Mouse (Mus musculus) CH12F3 (cell line): Measurements from ENCODE around the gene Mfap1b.

Experiments used
- in situ Hi-C: fragments of 300-500 bp; cut with MboI; formaldehyde crosslinking; loops from 2 replicates; pipeline ENCODE4 v1.14.3; 2020; ENCODE audit warnings: low sequenced_read_pairs

Gene Mfap1b

DNA sequence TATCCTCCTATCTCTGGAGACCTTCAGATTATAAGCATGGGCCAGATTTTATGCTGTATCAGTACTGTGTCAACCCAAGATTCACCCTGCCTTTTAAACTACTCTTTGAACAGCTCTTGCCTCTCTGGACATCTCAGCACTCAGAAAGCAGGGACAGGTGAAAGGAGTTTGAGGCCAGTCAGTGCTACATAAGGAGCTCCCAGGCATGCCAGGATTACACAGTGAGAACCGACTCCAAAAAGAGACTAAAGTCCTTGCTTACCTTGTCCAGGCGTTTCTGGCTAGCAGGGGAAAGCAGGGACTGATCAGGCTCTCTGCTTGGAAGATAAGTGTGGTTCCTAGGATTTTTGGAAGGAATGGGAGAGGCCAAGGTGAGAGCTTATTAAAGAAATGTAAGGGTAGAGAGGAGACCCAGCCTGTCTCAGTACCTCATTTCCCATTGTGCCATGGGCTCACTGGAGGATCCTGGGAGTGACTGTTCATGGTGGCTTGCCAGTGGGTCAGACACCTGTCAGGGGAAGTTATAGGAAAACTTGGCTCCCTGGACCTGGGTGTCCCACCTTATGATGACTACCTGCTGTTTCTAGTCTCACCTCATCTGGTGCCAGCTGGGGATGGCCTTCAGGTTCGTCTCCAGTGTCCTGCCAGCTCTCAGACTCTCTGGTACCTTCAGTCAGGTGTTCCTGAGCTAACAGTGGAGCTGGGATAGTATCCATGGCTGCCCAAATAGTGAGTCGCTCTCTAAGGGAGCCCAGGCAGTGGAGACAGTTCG, 32.8 kb downstream of the Mfap1b start:
- in situ Hi-C loops, result no loop called here

DNA sequence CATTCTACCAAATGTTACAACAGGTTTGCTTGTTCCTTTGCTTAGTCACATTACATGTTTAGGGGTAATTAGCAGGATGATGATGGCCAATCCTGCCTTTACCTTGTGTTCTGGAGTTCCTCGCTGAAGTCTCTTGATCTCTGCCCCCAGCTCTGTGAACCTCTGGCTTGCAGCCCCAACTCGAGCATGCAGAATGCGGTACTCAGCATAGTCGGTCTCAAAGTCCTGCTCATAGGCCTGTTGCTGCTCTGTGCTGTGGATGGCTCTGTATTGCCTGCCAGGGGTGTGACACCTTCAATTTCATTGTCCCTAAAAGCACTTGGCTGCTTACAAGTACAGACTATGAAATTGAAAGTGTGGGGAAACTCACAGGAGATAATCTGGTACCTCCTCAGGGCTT, 34.1 kb downstream of the Mfap1b start:
- in situ Hi-C loops, result no loop called here

DNA sequence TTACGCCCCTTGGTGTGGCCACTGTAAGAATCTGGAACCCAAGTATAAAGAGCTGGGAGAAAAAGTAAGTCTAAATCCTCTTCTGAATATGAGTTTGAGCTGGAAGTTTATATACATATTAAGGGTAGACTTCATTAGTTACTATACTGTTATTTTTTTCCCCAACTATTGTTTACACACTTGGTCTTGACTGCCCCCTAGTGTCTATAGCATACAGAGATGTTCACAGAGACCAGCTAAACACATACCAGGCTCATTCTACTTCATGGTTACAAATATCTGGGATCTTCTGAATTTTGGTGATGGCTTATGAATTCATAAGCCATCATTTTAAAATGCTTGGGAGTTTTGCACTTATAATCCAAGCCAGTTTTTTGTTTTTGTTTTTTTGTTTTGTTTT, 39.0 kb downstream of the Mfap1b start:
- in situ Hi-C loops, result no loop called here

DNA sequence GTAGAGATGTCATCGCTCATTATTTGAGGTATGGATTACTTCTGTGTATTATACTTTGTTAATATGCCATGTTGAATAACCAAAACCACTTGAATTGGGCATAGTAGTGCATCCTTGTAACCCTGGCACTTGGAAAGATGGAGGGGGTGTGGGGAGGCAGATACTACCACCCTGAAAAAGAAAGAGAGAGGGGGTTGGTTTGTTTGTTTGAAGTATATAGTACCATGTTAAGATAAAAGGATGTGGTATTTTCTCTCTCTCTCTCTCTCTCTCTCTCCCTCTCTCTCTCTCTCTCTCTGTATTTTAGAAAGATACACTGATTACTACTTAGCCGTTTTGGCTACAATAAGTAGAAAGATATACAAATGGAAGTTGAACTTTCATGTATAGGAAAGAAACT, 48.0 kb downstream of the Mfap1b start:
- in situ Hi-C loops, result no loop called here

DNA sequence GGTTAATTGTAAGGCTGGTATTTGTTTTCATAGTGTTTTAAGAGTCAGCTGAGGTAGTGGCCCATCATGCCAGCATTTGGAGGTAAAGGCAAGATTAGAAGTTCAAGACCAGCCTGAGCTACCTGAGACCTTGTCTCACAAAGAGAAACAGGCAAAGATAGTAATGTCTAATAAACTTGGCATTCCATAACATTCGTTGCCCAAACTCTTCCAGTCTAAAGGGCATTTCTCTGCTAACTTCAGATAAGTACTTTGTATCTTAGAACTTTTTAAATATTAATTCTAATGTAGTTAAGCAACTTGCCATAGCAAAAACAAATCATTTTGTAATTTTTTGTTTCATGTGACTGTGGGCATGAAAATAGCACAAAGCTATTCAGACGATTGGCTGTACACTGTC, 50.7 kb downstream of the Mfap1b start:
- in situ Hi-C loops, result no loop called here

DNA sequence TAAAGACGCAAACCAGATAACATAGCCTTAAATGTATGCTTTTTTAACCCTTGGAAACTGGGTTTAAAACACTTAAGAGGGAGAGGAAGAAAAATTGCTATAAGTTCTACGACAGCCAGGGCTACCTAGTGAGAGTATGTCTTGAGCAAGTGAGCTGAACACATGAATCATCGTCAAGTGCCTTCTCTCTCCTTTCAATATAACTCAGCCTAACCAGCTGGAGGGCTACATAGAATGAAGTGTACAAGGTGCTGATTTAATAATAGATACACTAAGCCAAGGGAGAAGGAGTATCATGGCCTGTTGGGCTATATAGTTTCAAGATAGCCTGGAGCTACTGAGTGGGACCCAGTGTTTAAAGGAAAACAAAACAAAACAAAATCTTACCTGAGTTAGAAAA, 55.4 kb downstream of the Mfap1b start:
- in situ Hi-C loops, result no loop called here

DNA sequence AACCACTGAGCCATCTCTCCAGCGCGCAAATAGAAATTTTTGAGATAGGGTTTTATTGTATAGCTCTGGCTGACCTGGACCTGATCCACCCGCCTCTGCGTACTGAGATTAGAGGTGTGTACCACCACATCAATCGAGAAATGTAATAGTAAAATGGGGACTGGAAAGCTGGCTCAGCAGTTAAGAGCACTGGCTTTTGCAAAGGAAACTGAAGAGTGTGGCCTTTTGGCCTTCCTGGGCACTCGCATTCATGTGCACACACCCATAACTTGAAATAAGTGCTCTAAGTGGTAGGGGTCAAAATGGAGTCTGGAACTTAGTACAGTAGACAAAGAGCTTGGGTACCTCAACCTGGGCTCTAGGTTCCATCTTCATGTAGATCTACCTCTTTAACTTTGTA, 57.5 kb downstream of the Mfap1b start:
- in situ Hi-C loops, result no loop called here

DNA sequence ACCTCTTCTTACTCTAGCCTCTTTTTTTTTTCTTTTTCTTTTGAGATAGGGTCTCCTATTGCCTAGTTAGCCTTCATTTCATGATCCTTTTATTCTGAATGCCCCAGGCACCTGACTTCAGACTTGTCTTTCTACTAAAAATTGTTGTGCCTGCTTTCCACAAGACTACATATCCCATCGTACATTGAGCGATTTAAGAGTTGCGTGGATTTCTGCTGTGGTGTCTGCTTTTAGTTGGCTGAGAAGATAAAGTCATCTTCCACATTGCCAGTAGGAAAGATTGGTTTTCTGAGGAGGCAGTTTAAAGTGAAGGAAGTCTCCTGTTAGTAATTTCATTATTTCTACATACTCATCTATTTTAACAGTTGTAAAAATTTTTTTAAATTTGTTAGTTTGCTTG, 58.3 kb downstream of the Mfap1b start:
- in situ Hi-C loops, result no loop called here

DNA sequence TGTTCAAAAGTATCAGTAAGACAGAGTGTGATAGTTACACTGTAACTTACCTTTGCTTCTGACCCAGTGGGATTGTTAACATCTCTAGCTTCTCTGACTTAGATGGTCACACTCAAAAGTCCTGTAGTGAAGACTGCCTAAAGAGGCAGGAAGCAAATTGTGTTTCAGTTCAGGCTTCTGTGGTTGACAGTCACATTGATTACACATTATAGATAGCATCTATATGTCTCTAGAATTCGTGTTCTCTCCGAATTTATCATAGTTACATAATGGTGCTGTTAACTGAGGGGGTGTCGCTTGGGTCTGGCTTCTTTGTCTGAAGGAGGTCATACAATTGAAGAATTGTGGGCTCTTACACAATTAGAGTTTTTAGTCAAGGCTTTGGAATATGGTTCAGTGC, 58.8 kb downstream of the Mfap1b start:
- in situ Hi-C loops, result no loop called here

DNA sequence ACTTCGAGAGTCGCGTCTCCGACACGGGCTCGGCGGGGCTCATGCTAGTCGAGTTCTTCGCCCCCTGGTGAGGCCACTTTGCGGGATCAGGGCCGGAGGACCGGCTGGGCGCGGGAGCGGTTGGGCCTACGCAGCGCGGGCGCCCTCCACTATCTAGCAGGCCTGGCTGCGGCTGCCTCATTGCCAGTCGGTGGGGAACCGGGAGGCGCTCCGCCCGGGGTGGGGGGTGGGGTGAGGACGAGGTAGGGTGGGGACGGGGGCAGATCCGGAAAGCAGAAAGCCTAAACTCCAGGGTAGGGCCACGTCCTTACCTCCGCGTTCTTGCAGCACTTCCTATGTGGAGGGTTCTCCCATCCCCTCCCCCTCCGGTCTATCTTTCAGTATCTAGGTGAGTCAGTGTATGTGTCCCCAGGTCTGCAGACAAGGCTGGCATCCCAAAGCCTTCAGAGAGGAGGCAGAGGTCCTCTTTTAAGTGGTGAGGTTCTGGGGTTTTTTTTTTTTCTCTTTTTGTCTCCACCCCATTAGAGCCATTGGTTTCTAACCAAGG, 59.7 kb downstream of the Mfap1b start:
- in situ Hi-C loops, result no loop called here

DNA sequence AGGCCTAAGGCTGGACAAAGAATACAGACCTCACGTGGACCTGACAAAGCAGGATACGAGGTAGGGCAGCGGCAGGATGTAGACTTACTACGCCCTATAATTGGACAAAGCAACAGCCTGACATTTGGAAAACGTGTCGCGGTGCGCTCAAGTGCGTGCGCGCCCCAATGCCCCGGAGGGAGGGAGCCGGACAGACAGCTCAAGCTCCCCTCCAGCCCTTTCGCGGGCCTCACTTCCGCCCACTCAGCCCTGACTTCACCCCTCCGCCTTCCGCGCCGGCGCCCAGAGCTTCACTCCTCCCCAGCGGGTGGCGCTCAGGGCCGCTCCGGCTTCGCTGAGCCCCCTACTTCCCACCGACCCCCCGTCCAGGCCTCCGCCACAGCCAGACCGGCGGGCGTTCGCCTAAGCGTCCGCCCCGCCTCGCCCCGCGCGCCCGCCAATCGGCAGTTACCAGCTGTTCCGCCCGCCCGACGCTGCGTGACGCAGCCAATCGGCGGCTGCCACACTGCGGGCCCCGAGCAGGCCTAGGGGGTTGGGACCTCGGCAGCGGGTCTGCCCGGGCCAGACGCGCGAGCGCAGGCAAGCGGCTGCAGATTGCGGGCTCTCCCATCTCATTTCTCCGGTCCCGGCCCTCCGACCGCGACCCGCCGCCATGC, 60.4 kb downstream of the Mfap1b start, which contains the start of the genes Pdia3 and Catsper2:
Pdia3 (plus strand) TSS at position 389 of the 656 bp plus-strand sequence.
Catsper2 (minus strand) TSS at position 406 of the 656 bp plus-strand sequence.
- in situ Hi-C loops, result no loop called here

DNA sequence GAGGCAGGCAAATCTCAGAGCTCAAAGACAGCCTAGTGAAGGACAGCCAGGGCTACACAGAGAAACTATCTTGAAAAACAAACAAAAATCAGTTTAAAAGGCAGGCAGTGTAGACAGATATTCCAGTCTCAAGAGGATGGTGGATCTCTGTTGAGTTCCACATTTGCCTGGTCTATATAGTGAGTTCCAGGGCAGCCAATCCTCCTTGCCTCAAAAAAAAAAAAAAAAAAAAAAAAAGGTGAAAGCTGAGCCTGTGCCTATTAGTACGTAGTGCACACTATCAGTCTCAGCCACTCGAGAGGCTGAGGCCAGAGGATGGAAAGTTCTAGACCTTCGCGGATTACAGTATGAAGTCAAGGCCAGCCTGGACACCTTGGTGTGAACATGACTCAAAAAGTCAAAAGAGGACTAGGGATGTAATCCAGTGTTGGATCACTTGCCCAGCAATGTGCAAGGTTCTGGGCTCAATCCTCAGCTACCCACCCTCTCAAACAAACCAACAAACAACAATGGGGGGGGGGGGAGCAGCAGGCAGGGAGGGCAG, 61.0 kb downstream of the Mfap1b start:
- in situ Hi-C loops, result no loop called here
